Mouse (Mus musculus) B cell, adult 2 months (primary cell): Measurements from ENCODE around the gene Zfp827.

Source experiments
- DNase-seq, 2 experiments: peaks; one replicate each; pipeline ENCODE4 v3.0.0; 2022

Zfp827 gene

GRCm38 (mm10) chr8:79027977-79028487, at the start of gene Zfp827:
Gene Zfp827 (plus strand): TSS chr8:79028437.
- peak; percentile 82 for DNase-seq

GRCm38 (mm10) chr8:79004341-79004740, 23.9 kb upstream of the Zfp827 start:
- no peak for DNase-seq

GRCm38 (mm10) chr8:79015061-79015460, 13.2 kb upstream of the Zfp827 start:
- DNase-seq, result no peak

GRCm38 (mm10) chr8:79016076-79016475, 12.2 kb upstream of the Zfp827 start:
- no peak for DNase-seq

- DNase-seq, result no peak
Observed at GRCm38 (mm10) chr8:79016583-79016982, 11.7 kb upstream of the Zfp827 start.

- DNase-seq, result no peak
Observed at GRCm38 (mm10) chr8:79023922-79024321, 4.3 kb upstream of the Zfp827 start.

GRCm38 (mm10) chr8:79027319-79027718, 918 bp upstream of the Zfp827 start:
- no peak for DNase-seq

GRCm38 (mm10) chr8:79028541-79029395, 531 bp downstream of the Zfp827 start:
- peak; percentile 57 to 63 for DNase-seq

GRCm38 (mm10) chr8:79029396-79030325, 1.4 kb downstream of the Zfp827 start:
- peak; percentile 63 to 66 for DNase-seq

- DNase-seq, result peak; percentile 35 to 40
Observed at GRCm38 (mm10) chr8:79030326-79031265, 2.4 kb downstream of the Zfp827 start.

- DNase-seq, result no peak
Observed at GRCm38 (mm10) chr8:79037532-79037931, 9.3 kb downstream of the Zfp827 start.

- no peak for DNase-seq
Observed at GRCm38 (mm10) chr8:79037991-79038390, 9.8 kb downstream of the Zfp827 start.

GRCm38 (mm10) chr8:79041429-79041828, 13.2 kb downstream of the Zfp827 start:
- DNase-seq, result no peak

GRCm38 (mm10) chr8:79042252-79042651, 14.0 kb downstream of the Zfp827 start:
- DNase-seq, result no peak

- no peak for DNase-seq
Observed at GRCm38 (mm10) chr8:79044673-79045072, 16.4 kb downstream of the Zfp827 start.

GRCm38 (mm10) chr8:79046659-79047058, 18.4 kb downstream of the Zfp827 start:
- no peak for DNase-seq

- DNase-seq, result no peak
Observed at GRCm38 (mm10) chr8:79048388-79049005, 20.3 kb downstream of the Zfp827 start.

- no peak for DNase-seq
Observed at GRCm38 (mm10) chr8:79054222-79054621, 26.0 kb downstream of the Zfp827 start.

GRCm38 (mm10) chr8:79057179-79057578, 28.9 kb downstream of the Zfp827 start:
- no peak for DNase-seq

GRCm38 (mm10) chr8:79059361-79059760, 31.1 kb downstream of the Zfp827 start:
- DNase-seq, result peak; percentile 39 to 43

GRCm38 (mm10) chr8:79060013-79060609, 31.9 kb downstream of the Zfp827 start:
- DNase-seq, result no peak
